Mouse (Mus musculus): ENCODE results near the gene Gpc5. TPM values are rescaled to one million over a fixed set of nuclear protein-coding genes. Genes with fewer than 3 reads are reported as not detected.

Gpc5 gene
- polyA plus RNA-seq, 1 experiment from 2014 or later: 0.29 TPM

GRCm38 (mm10) chr14:115475234-115475633 lies 383.2 kb downstream of the Gpc5 start:
- TF ChIP-seq CTCF (IDR thresholded peaks at IDR 0.05; ENCODE audit: low read depth): peak; percentile 70
- Histone ChIP-seq H3K4me1 (ENCODE audit: insufficient read depth) (peaks cover 4% of the 10 kb centered on the region; the same call in 1 of the 2 replicates), H3K36me3 (ENCODE audit: insufficient read depth) (no peaks in the 10 kb centered on the region), H3K27ac (ENCODE audit: low read depth) (no peak overlapping the region), H3K4me3 (ENCODE audit: low read depth, low read length) (no peak overlapping the region), H3K9me3 (ENCODE audit: low read depth, low read length) (no peaks in the 10 kb centered on the region), H3K27me3 (ENCODE audit: insufficient read depth, low read length) (no peaks in the 10 kb centered on the region), H3K4me2 (no peak overlapping the region), H3K9ac (no peak overlapping the region)
- DNase-seq (peak; percentile 82), ATAC-seq (ENCODE audit: insufficient read depth) (no peak)
- 43% methylated on average over 4 of the region's 4 CpGs for WGBS

GRCm38 (mm10) chr14:115477360-115477759 lies 385.3 kb downstream of the Gpc5 start:
- H3K36me3 ChIP-seq (ENCODE audit: insufficient read depth): no peaks in the 10 kb centered on the region
- no peaks in the 10 kb centered on the region for H3K9me3 ChIP-seq (ENCODE audit: low read depth, low read length)
- H3K9ac ChIP-seq: no peak overlapping the region
- peaks cover 4% of the 10 kb centered on the region; the same call in 1 of the 2 replicates for H3K4me1 ChIP-seq (ENCODE audit: insufficient read depth)
- H3K4me2 ChIP-seq: peak overlapping the region; percentile 45
- no peak for TF ChIP-seq CTCF (IDR thresholded peaks at IDR 0.05; ENCODE audit: low read depth)
- ATAC-seq (ENCODE audit: insufficient read depth): peak; percentile 87
- no peak overlapping the region for H3K27ac ChIP-seq (ENCODE audit: low read depth)
- peak; percentile 44 for DNase-seq
- WGBS: 26% methylated on average over 14 of the region's 14 CpGs
- no peak overlapping the region for H3K4me3 ChIP-seq (ENCODE audit: low read depth, low read length)
- no peaks in the 10 kb centered on the region for H3K27me3 ChIP-seq (ENCODE audit: insufficient read depth, low read length)

- DNase-seq (peak; percentile 74), ATAC-seq (ENCODE audit: insufficient read depth) (no peak)
- Histone ChIP-seq H3K9me3 (ENCODE audit: low read depth, low read length) (no peaks in the 10 kb centered on the region), H3K36me3 (ENCODE audit: insufficient read depth) (no peaks in the 10 kb centered on the region), H3K4me1 (ENCODE audit: insufficient read depth) (no peaks in the 10 kb centered on the region), H3K4me3 (ENCODE audit: low read depth, low read length) (no peak overlapping the region), H3K4me2 (no peak overlapping the region), H3K27me3 (ENCODE audit: insufficient read depth, low read length) (no peaks in the 10 kb centered on the region), H3K9ac (no peak overlapping the region), H3K27ac (ENCODE audit: low read depth) (no peak overlapping the region)
- TF ChIP-seq CTCF (IDR thresholded peaks at IDR 0.05; ENCODE audit: low read depth): peak; percentile 66
Observed at GRCm38 (mm10) chr14:115485090-115485489, 393.1 kb downstream of the Gpc5 start.

GRCm38 (mm10) chr14:115500794-115501193 lies 408.8 kb downstream of the Gpc5 start:
- no peaks in the 10 kb centered on the region for H3K4me1 ChIP-seq (ENCODE audit: insufficient read depth)
- H3K9me3 ChIP-seq (ENCODE audit: low read depth, low read length): no peaks in the 10 kb centered on the region
- no peak overlapping the region for H3K4me3 ChIP-seq (ENCODE audit: low read depth, low read length)
- H3K36me3 ChIP-seq (ENCODE audit: insufficient read depth): no peaks in the 10 kb centered on the region
- no peak for ATAC-seq (ENCODE audit: insufficient read depth)
- no peak overlapping the region for H3K4me2 ChIP-seq
- no peak overlapping the region for H3K9ac ChIP-seq
- no peak for DNase-seq
- no peaks in the 10 kb centered on the region for H3K27me3 ChIP-seq (ENCODE audit: insufficient read depth, low read length)
- 81% methylated on average over 6 of the region's 6 CpGs for WGBS
- TF ChIP-seq CTCF (IDR thresholded peaks at IDR 0.05; ENCODE audit: low read depth): no peak
- H3K27ac ChIP-seq (ENCODE audit: low read depth): no peak overlapping the region

GRCm38 (mm10) chr14:115546516-115547282 lies 454.7 kb downstream of the Gpc5 start:
- no peak for ATAC-seq (ENCODE audit: insufficient read depth)
- 71% methylated on average over 4 of the region's 4 CpGs for WGBS
- Histone ChIP-seq H3K4me2 (no peak overlapping the region), H3K4me1 (ENCODE audit: insufficient read depth) (no peaks in the 10 kb centered on the region), H3K4me3 (ENCODE audit: low read depth, low read length) (no peak overlapping the region), H3K27ac (ENCODE audit: low read depth) (no peak overlapping the region), H3K9ac (no peak overlapping the region), H3K9me3 (ENCODE audit: low read depth, low read length) (no peaks in the 10 kb centered on the region), H3K36me3 (ENCODE audit: insufficient read depth) (no peaks in the 10 kb centered on the region), H3K27me3 (ENCODE audit: insufficient read depth, low read length) (no peaks in the 10 kb centered on the region)
- DNase-seq: peak; percentile 20
- no peak for TF ChIP-seq CTCF (IDR thresholded peaks at IDR 0.05; ENCODE audit: low read depth)

- no peak for ATAC-seq (ENCODE audit: insufficient read depth)
- no peak overlapping the region for H3K27ac ChIP-seq (ENCODE audit: low read depth)
- no peak overlapping the region for H3K9ac ChIP-seq
- 68% methylated on average over 4 of the region's 4 CpGs for WGBS
- H3K9me3 ChIP-seq (ENCODE audit: low read depth, low read length): no peaks in the 10 kb centered on the region
- no peak for TF ChIP-seq CTCF (IDR thresholded peaks at IDR 0.05; ENCODE audit: low read depth)
- H3K4me2 ChIP-seq: no peak overlapping the region
- H3K4me1 ChIP-seq (ENCODE audit: insufficient read depth): no peaks in the 10 kb centered on the region
- H3K4me3 ChIP-seq (ENCODE audit: low read depth, low read length): no peak overlapping the region
- no peak for DNase-seq
- no peaks in the 10 kb centered on the region for H3K27me3 ChIP-seq (ENCODE audit: insufficient read depth, low read length)
- no peaks in the 10 kb centered on the region for H3K36me3 ChIP-seq (ENCODE audit: insufficient read depth)
Observed at GRCm38 (mm10) chr14:115551996-115552395, 460.0 kb downstream of the Gpc5 start.

- Histone ChIP-seq H3K4me3 (ENCODE audit: low read depth, low read length) (no peak overlapping the region), H3K9ac (no peak overlapping the region), H3K27ac (ENCODE audit: low read depth) (no peak overlapping the region), H3K4me1 (ENCODE audit: insufficient read depth) (no peaks in the 10 kb centered on the region), H3K4me2 (no peak overlapping the region), H3K9me3 (ENCODE audit: low read depth, low read length) (no peaks in the 10 kb centered on the region), H3K36me3 (ENCODE audit: insufficient read depth) (no peaks in the 10 kb centered on the region), H3K27me3 (ENCODE audit: insufficient read depth, low read length) (no peaks in the 10 kb centered on the region)
- DNase-seq: peak; percentile 67
- 28% methylated on average over 3 of the region's 3 CpGs for WGBS
- TF ChIP-seq CTCF (IDR thresholded peaks at IDR 0.05; ENCODE audit: low read depth): no peak
- peak; percentile 89 for ATAC-seq (ENCODE audit: insufficient read depth)
Observed at GRCm38 (mm10) chr14:115580466-115581255, 488.6 kb downstream of the Gpc5 start.

All from lung, embryonic 14.5 days (tissue).